Mouse (Mus musculus) intestine, embryonic 15.5 days (tissue): ENCODE measurements around the gene Ptpre. TPM values are rescaled to one million over a fixed set of nuclear protein-coding genes. Genes with fewer than 3 reads are reported as not detected.
A peak's percentile ranks its signal among the peaks of the same experiment; 100 is the strongest.
"Not testable (repeated sequence)": the region's sequence is repeated elsewhere in the genome, so short reads cannot be mapped to it uniquely, and the experiment has no call there.

ENCODE experiments used
- ATAC-seq: fragments of 200-750 bp; cut with Nextera tagmentation; 2 replicates; pipeline ENCODE4 v1.8.0; 2017; ENCODE audit warnings: moderate TSS enrichment, moderate library complexity
- H3K27ac ChIP-seq: fragments of 300-500 bp; sonication (generic); 2 replicates; pipeline ENCODE4 v1.5.1; 2015; ENCODE audit warnings: mild to moderate bottlenecking, inconsistent platforms
- H3K27me3 ChIP-seq: fragments of 300-500 bp; sonication (generic); replicated peaks from 2 replicates; pipeline ENCODE4 v1.6.1; 2015; ENCODE audit warnings: inconsistent platforms
- H3K36me3 ChIP-seq: fragments of 300-500 bp; sonication (generic); 2 replicates; pipeline ENCODE4 v1.6.1; 2015; ENCODE audit warnings: inconsistent platforms
- H3K4me1 ChIP-seq: fragments of 300-500 bp; sonication (generic); replicated peaks from 2 replicates; pipeline ENCODE4 v1.6.1; 2015; ENCODE audit warnings: inconsistent platforms
- H3K4me2 ChIP-seq: fragments of 300-500 bp; sonication (generic); replicated peaks from 2 replicates; pipeline ENCODE4 v1.6.1; 2015; ENCODE audit warnings: mild to moderate bottlenecking, inconsistent platforms
- H3K4me3 ChIP-seq: fragments of 300-500 bp; sonication (generic); replicated peaks from 2 replicates; pipeline ENCODE4 v1.5.1; 2015; ENCODE audit warnings: inconsistent platforms
- H3K9ac ChIP-seq: fragments of 300-500 bp; sonication (generic); 2 replicates; pipeline ENCODE4 v1.6.1; 2015; ENCODE audit warnings: inconsistent platforms
- H3K9me3 ChIP-seq: fragments of 300-500 bp; sonication (generic); 2 replicates; pipeline ENCODE4 v1.6.1; 2016; ENCODE audit warnings: inconsistent platforms
- WGBS: fragments of 180-500 bp; shearing (Covaris S2); methylation state at CpG from one replicate; pipeline ENCODE4 v1.1.7; 2015; 5-methylcytosine and 5-hydroxymethylcytosine counted together
- polyA plus RNA-seq: library from polyadenylated mRNA; unstranded; fragments of >200 nt; fragmentation: Nextera tagmentation; extraction: Ambion mirVana; gene quantifications from 2 replicates; pipeline ENCODE4 v1.2.1, GENCODE M21; 2015

The Ptpre gene
- polyA plus RNA-seq, 1 experiment from 2014 or later = 2.6 TPM

- no peaks in the 10 kb centered on the region for H3K27me3 ChIP-seq
- H3K27ac ChIP-seq = no peak overlapping the region
- H3K4me1 ChIP-seq = 0 out of 2 replicates have a peak, but pooled peaks cover 2% of the 10 kb centered on the region
- no peak overlapping the region for H3K4me3 ChIP-seq
- no peaks in the 10 kb centered on the region for H3K9me3 ChIP-seq
- no peak overlapping the region for H3K4me2 ChIP-seq
- ATAC-seq = no peak
- H3K36me3 ChIP-seq = peaks cover 38% of the 10 kb centered on the region
- no peak overlapping the region for H3K9ac ChIP-seq
- 94% methylated on average over 5 of the region's 5 CpGs for WGBS
Measured at GRCm38 (mm10) chr7:135694796-135695195, 157.5 kb downstream of the Ptpre start.

DNA sequence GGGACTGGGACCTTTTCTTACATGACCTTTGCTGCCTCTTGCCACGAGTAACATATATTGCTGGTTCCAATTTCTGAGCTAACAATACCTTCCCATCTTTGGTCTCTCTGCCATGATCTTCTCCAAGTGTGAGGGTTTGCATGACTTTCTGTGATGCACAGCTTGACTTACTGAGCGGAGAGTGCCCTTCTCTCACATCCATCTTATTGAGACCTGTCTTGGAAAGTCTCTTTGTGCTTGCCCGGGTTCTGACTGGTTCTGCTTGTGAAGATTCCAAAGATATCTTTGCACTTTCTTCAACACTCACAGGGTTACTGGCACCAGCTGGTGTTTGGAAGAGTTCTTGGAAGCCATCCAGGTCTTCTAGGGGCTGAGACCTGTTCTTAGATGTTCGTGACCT is 158.8 kb downstream of the Ptpre start:
- Histone ChIP-seq H3K9ac (no peak overlapping the region), H3K9me3 (no peaks in the 10 kb centered on the region), H3K4me2 (no peak overlapping the region), H3K27me3 (no peaks in the 10 kb centered on the region), H3K4me3 (no peak overlapping the region), H3K4me1 (0 out of 2 replicates have a peak, but pooled peaks cover 2% of the 10 kb centered on the region), H3K27ac (no peak overlapping the region), H3K36me3 (peaks cover 44% of the 10 kb centered on the region)
- no peak for ATAC-seq
- 76% methylated on average over 4 of the region's 4 CpGs for WGBS

DNA sequence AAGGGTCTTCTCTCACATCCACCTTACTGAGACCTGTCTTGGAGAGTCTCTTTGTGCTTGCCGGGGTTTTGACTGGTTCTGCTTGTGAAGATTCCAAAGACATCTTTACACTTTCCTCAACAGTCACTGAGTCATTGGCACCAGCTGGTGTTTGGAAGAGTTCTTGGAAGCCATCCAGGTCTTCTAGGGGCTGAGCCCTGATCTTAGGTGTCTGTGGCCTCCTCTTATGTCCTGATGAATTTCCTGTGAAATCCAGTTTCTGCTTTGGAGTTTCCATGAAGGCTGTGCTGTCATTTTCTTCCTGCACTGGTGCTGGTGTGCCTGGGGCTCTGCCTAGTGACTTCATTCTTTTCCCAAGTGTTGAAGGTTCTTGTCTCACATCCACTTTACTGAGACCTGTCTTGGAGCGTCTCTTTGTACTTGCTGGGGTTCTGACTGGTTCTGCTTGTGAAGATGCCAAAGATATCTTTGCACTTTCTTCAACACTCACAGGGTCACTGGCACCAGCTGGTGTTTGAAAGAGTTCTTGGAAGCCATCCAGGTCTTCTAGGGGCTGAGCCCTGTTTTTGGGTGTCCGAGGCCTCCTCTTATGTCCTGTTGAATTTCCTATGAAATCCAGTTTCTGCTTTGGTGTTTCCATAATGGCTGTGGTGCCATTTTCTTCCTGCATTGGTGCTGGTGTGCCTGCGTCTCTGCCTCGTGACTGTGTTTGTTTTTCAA is 159.9 kb downstream of the Ptpre start:
- not testable (repeated sequence) for H3K9ac ChIP-seq, H3K4me2 ChIP-seq, ATAC-seq, H3K9me3 ChIP-seq, H3K4me1 ChIP-seq, H3K27me3 ChIP-seq, H3K27ac ChIP-seq, H3K4me3 ChIP-seq
- WGBS = 80% methylated on average over 5 of the region's 5 CpGs
- H3K36me3 ChIP-seq = peaks cover 37% of the 10 kb centered on the region

DNA sequence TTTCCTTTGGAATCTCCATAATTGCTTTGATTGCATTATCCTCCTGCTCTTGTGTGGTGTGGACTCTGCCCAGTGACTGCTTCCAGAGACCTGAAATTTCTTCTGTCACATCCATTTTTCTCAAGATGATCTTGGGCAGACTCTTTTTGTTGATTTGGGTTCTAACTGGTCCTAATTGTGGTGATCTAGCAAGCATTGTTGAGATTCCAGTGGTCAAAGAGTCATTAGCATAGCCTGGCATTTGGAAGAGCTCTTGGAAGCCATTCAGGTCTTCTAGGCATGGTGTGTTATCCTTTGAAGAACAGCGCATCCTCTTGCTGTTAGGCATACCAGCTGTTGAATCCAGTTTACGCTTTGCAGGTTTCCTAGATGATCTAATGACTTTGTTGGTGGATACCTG is 161.1 kb downstream of the Ptpre start:
- Histone ChIP-seq H3K27ac (no peak overlapping the region), H3K9ac (no peak overlapping the region), H3K4me3 (no peak overlapping the region), H3K27me3 (no peaks in the 10 kb centered on the region), H3K36me3 (peaks cover 33% of the 10 kb centered on the region), H3K4me1 (0 out of 2 replicates have a peak, but pooled peaks cover 2% of the 10 kb centered on the region), H3K4me2 (no peak overlapping the region), H3K9me3 (no peaks in the 10 kb centered on the region)
- no peak for ATAC-seq
- WGBS = 98% methylated on average over 2 of the region's 2 CpGs

- H3K27me3 ChIP-seq, H3K4me1 ChIP-seq, ATAC-seq, H3K9me3 ChIP-seq, H3K9ac ChIP-seq, H3K27ac ChIP-seq, H3K4me3 ChIP-seq, H3K4me2 ChIP-seq: not testable (repeated sequence)
- H3K36me3 ChIP-seq = peaks cover 30% of the 10 kb centered on the region
- 60% methylated on average over 6 of the region's 6 CpGs for WGBS
Measured at GRCm38 (mm10) chr7:135699351-135699750, 162.1 kb downstream of the Ptpre start.

DNA sequence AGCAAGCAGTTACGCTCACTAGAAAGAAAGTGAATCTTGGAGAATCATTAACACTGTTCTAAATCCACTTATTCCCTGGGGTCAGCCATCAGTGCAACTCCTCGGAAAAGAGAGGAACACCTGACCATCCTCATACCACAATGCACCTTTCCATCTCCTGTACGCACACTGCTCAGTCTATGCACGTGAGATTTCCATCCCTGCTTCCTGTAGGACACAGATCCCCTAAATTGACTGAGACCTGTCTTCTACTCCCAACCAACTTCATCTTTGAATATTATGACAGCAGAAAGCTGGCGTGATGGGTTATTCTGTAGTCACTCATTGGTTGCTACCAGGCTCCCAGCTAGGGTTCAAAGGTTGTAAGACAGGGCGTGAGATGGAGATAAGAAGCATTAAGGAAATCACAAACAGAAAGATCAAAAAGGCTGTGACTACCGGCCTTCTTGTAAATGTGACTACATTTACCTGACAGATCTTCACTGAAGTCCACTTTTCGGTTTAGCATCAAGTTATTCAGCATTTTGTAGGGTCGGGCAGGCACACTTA is 166.4 kb downstream of the Ptpre start:
- peak; percentile 74 for ATAC-seq
- no peaks in the 10 kb centered on the region for H3K27me3 ChIP-seq
- H3K4me1 ChIP-seq = no peaks in the 10 kb centered on the region
- peak overlapping the region; percentile 32; the same call in 1 of the 2 replicates for H3K27ac ChIP-seq
- no peak overlapping the region for H3K9ac ChIP-seq
- H3K36me3 ChIP-seq = peaks cover 35% of the 10 kb centered on the region
- no peak overlapping the region for H3K4me2 ChIP-seq
- WGBS = 79% methylated on average over 9 of the region's 9 CpGs
- no peaks in the 10 kb centered on the region for H3K9me3 ChIP-seq
- no peak overlapping the region for H3K4me3 ChIP-seq

GRCm38 (mm10) chr7:135704251-135704650 is 167.0 kb downstream of the Ptpre start:
- Histone ChIP-seq H3K9ac (no peak overlapping the region), H3K4me3 (no peak overlapping the region), H3K4me2 (no peak overlapping the region), H3K36me3 (peaks cover 36% of the 10 kb centered on the region), H3K27ac (0 out of 2 replicates have a peak overlapping the region, but pooled peaks have one; percentile 32), H3K4me1 (no peaks in the 10 kb centered on the region), H3K27me3 (no peaks in the 10 kb centered on the region), H3K9me3 (no peaks in the 10 kb centered on the region)
- WGBS = 86% methylated on average over 8 of the region's 8 CpGs
- ATAC-seq = 0 out of 2 replicates have a peak, but pooled peaks have one; percentile 41

- ATAC-seq = no peak
- H3K36me3 ChIP-seq = peaks cover 38% of the 10 kb centered on the region
- H3K9me3 ChIP-seq = no peaks in the 10 kb centered on the region
Measured at GRCm38 (mm10) chr7:135705083-135705482, 167.8 kb downstream of the Ptpre start.

DNA sequence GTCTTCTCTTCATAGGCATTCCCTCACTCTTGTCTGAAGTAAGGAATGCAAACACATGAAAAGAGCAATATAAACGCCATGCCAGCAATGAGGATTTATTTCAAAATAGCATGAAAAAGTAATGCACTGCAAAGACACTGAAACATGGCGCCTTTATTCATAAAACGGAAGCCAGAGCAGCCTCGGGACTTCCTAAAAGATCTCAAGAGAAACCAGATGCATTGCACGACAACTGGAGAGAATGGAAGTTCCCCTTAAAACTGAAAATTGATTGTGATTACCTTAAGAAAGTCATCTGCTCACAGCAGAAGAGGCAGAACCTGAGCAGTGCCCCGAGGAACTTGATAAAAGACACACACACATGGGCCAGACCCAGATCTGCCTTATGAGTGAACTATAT is 168.5 kb downstream of the Ptpre start:
- Histone ChIP-seq H3K27me3 (no peaks in the 10 kb centered on the region), H3K9ac (no peak overlapping the region), H3K4me3 (no peak overlapping the region), H3K27ac (no peak overlapping the region), H3K4me2 (no peak overlapping the region), H3K4me1 (no peaks in the 10 kb centered on the region), H3K9me3 (no peaks in the 10 kb centered on the region), H3K36me3 (peaks cover 33% of the 10 kb centered on the region)
- no peak for ATAC-seq
- 78% methylated on average over 6 of the region's 6 CpGs for WGBS

More at GRCm38 (mm10) chr7:135705083-135705482, 167.8 kb downstream of the Ptpre start:
- no peak overlapping the region for H3K27ac ChIP-seq
- no peak overlapping the region for H3K9ac ChIP-seq
- WGBS = 86% methylated on average over 1 of the region's 1 CpGs
- H3K4me3 ChIP-seq = no peak overlapping the region
- no peaks in the 10 kb centered on the region for H3K4me1 ChIP-seq
- no peaks in the 10 kb centered on the region for H3K27me3 ChIP-seq
- no peak overlapping the region for H3K4me2 ChIP-seq

- no peak overlapping the region for H3K4me3 ChIP-seq
- H3K9ac ChIP-seq = no peak overlapping the region
- H3K9me3 ChIP-seq = no peaks in the 10 kb centered on the region
- peaks cover 10% of the 10 kb centered on the region for H3K4me1 ChIP-seq
- no peak overlapping the region for H3K27ac ChIP-seq
- H3K27me3 ChIP-seq = no peaks in the 10 kb centered on the region
- H3K4me2 ChIP-seq = no peak overlapping the region
- H3K36me3 ChIP-seq = peaks cover 22% of the 10 kb centered on the region
- ATAC-seq = no peak
- WGBS = 64% methylated on average over 2 of the region's 2 CpGs
Measured at GRCm38 (mm10) chr7:135710702-135711101, 173.4 kb downstream of the Ptpre start.

DNA sequence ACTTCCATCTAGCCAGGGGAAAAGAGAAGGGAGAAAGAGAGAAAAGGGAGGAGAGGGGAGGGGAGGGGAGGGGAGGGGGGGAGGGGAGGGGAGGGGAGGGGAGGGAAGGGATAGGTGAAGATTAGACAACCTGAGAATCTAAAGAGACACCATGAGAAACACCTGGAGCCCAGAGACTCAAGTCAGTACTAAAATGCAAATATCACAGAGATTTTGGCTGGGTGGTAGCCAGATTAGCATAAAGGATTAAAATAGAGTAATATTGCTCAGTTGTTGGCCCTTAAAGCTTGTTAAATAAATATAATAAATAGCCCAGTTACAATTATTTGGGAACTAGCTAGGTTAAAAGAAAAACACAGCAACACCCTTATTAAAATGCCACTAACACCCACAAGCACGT is 175.3 kb downstream of the Ptpre start:
- Histone ChIP-seq H3K4me1 (peaks cover 14% of the 10 kb centered on the region), H3K4me3 (no peak overlapping the region), H3K36me3 (peaks cover 10% of the 10 kb centered on the region), H3K27ac (no peak overlapping the region), H3K4me2 (no peak overlapping the region; the same call in 1 of the 2 replicates), H3K9ac (no peak overlapping the region), H3K27me3 (no peaks in the 10 kb centered on the region), H3K9me3 (no peaks in the 10 kb centered on the region)
- ATAC-seq = no peak
- WGBS = 81% methylated on average over 1 of the region's 1 CpGs

DNA sequence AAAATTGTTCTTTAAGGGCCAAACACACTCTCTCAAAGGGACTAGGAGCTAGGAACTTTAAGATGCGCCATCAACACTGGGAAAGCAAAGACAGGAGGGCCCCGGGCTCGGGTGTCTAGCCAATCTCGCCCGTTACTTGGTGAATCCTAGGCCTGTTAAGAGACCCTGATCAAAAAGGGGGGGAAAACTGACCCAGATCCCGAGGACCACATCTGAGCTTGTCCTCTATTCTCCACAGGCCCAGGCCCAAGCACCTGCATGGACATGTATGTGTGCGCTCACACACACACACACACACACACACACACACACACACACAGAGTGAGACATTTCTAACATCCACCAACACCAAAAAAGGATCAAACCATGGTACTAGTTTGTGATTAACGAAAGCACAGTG is 176.0 kb downstream of the Ptpre start:
- no peak overlapping the region for H3K27ac ChIP-seq
- peak overlapping the region; percentile 67 for H3K4me2 ChIP-seq
- H3K4me3 ChIP-seq = 0 out of 2 replicates have a peak overlapping the region, but pooled peaks have one; percentile 10
- no peaks in the 10 kb centered on the region for H3K27me3 ChIP-seq
- 80% methylated on average over 8 of the region's 8 CpGs for WGBS
- H3K9me3 ChIP-seq = no peaks in the 10 kb centered on the region
- no peak overlapping the region for H3K9ac ChIP-seq
- no peak for ATAC-seq
- H3K36me3 ChIP-seq = peaks cover 5% of the 10 kb centered on the region
- peaks cover 14% of the 10 kb centered on the region for H3K4me1 ChIP-seq

- WGBS = 4% methylated on average over 7 of the region's 7 CpGs
- no peak for ATAC-seq
- H3K4me3 ChIP-seq = peak overlapping the region; percentile 85
- peaks cover 14% of the 10 kb centered on the region for H3K4me1 ChIP-seq
- H3K27me3 ChIP-seq = no peaks in the 10 kb centered on the region
- H3K27ac ChIP-seq = no peak overlapping the region
- peak overlapping the region; percentile 67 for H3K4me2 ChIP-seq
- peak overlapping the region; percentile 78 for H3K9ac ChIP-seq
- H3K9me3 ChIP-seq = no peaks in the 10 kb centered on the region
- no peaks in the 10 kb centered on the region for H3K36me3 ChIP-seq
Measured at GRCm38 (mm10) chr7:135715166-135715565, 177.9 kb downstream of the Ptpre start.
